Mouse (Mus musculus): ENCODE results near the gene Cpeb1.

Gene Cpeb1

DNA sequence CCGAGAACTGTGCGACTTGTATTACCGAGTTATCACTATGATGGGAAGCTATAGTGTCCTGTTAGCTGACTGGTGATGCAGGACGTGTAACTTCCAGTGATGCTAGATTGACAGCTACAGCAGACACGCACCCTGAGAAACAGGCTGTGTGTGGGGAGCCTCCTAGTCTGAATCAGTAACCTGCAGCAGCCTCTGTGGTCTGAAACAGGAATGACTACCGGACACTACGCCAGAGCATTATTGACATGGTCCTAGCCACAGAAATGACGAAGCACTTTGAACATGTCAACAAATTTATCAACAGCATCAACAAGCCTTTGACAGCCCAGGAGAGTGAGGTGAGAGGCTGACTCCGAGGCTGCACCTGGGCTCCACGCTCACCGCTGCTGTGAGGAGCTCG lies 129.2 kb downstream of the Cpeb1 start:
- DNase-seq: no peak

DNA sequence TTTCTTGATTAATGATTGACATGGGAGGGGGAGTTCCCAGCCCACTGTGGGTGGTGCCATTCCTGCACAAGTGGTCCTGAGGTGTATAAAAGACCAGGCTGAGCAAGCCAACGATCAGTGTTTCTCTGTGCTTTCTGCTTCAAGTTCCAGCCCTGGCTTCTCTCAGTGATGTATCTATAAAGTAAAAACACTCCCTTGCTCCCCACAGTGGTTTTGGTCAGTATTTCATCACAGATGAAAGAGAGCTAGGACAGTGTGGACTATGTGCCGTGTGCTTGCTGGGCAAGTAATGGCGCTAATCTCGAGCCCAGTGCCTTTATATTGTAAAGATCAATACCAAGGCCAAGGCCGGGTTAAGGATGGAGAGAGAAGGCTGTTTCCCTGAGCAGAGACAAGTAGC lies 133.5 kb downstream of the Cpeb1 start:
- DNase-seq: no peak

DNA sequence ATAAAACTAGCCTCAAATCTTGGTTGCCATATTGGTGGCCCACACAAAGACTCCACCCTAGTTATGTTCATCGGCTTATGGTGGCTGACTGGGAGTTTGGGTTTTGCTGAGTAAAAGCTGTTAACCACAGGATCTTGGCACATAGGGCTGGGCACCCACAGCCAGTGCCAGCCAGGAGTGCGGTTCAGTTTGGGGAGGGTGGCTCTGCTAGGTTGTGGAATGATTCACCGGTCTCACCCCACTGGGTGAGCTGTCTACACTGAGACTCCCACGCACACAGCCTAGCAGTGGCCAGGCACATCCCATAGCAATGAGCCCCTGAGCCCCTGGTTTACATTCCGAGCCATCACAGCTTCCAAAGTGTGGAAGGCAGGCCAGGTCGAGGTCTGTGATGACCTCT lies 135.5 kb downstream of the Cpeb1 start:
- DNase-seq: no peak

DNA sequence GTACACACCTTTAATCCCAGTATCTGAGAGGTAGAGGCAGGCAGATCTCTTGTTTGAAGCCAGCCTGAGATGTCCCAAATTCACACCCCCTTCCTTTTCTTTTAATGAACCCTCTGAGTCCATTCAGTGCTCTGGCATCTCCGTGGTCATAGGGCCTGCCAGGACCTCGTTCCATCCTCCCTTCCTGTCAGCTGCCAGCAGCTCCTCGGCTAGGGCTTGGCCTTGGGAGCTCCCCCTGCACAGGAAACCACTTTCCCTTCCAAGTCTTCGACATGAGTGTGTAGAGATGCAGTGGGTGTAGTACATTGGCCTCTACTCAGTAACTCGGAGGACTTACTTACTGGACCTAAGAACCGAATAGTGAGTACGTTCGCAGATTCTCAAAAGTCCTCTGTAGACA lies 139.7 kb downstream of the Cpeb1 start:
- no peak for DNase-seq

DNA sequence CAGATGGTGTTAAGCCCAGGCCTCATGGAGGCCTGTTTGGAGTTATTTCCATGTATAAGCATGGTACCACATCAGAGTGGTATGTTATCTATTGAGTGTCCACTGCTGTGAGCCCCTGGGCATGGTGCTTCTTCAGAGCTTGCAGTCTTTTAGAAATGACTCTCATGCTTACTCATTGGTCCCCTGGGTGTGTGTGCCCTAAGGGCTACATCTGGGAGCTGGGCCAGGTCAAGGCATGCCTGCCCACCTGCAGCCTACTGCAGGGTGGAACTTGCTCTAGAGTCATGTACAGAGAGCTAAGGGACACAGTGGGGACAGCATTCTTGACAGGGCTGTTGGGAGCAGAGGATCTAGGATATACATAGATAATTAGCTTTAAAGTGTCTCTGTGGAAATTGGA lies 143.7 kb downstream of the Cpeb1 start:
- DNase-seq: no peak

DNA sequence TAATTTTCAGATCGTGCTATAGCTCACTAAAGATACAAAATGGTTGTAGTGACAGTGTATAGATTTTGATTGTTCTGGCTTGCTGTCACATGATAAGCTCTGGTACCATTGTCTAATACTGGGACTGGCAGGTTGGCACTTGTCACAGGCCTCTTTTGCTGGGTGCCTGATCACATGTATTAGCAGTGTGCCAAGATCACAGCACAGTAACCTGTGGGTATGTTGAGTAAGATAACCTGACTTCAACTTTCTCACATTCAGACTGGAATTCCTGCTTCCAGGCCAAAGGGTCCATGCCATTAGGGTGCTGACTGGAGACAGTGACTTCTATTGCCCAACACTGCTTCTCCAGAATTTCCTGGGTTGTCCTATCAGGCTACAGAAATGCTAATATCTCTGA lies 144.1 kb downstream of the Cpeb1 start:
- DNase-seq: no peak

DNA sequence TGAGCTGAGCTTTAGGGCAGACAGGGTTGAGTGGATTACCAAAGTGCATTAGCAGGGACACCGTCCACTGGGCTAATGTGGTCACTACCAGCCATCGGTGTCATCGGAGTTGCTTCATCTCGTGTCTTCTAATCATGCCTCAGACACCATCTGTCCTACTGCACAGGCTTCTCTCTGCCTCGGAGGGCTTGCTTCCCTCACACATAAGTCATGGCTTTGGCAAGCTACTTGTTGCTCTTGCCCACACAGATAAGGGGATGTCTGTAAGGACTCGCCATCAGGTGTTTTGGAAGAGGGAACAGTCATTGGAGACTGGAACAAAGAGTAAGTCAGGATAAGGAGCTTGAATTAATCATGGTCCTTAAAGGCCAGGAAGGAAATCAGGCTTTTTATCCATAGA lies 146.0 kb downstream of the Cpeb1 start:
- no peak for DNase-seq

DNA sequence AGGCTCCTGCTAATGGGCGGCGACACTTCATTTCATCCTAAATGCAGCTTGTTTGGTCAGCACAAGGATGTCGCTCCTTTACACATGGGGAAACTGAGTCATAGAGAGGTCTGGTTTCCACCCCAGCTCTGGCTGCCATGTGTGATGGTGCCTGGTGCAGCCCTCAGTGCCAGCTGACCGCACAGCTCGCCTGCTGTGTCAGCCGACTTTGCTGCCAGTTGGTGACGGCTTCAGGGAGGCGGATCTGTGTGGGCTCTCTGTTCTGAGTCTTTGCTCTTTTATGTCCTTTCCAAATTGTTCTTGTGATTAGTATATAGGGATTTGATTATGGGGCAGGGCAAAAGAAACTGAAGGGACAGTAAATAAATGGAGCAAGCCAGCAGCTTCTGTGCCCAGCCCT lies 147.5 kb downstream of the Cpeb1 start:
- peak in 1 of 2 experiments; percentile 19 for DNase-seq

DNA sequence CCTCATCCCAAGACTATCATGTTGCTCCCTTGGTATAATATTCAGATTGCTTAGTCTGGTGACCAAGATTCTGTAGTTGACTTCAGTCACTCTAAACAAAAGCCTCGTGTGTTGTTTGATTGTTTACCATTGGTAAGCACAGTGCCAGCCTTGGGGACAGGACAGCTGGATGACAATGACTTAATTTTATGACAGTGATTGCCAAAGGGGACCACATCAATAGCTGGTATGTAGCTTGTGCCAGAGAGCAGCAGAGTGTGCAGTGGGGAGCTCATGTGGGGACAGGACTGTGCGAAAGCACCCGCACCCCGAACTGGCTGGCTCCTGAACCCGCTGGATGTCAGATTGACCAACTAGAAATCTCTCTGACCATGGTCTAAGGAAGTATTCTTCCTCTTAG lies 150.6 kb downstream of the Cpeb1 start:
- no peak for DNase-seq

DNA sequence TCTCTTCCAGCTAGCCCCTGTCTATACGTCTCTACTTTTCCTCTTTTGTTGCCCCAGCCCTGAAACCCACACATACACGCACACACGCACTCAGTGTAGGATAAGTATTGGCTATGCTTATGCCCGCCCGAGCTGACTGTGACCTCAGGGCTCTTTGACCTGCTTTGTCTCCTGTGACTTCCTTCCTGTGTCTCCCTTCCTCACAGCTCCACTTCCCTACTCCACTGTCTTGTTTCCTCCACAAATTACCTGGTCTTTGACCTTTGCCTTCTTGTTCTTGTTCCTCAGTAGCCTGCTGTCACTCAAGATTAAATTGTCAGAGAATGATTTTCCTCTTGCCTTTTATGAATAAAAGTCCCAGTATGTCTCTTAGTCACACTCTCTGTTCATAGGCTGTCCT lies 151.2 kb downstream of the Cpeb1 start:
- no peak for DNase-seq

DNA sequence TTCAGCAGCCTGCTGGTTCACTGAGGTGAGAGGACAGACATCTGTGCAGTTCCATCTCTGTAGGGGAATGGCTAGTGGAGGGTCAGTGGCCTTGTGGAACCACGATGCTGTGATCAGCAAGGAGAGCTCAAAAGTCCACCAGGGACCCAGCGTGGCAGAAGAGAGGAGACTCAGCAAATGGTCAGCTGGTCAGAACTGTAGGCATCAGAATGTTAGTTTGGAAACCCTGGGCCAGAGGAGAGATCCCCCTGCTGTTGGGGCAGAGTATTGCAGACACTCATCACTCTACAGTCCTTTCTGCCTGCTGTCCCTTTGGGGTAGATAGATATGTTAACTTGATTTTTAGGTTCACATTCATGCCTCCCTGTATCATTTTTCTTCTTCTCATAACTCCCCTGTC lies 151.6 kb downstream of the Cpeb1 start:
- no peak for DNase-seq

DNA sequence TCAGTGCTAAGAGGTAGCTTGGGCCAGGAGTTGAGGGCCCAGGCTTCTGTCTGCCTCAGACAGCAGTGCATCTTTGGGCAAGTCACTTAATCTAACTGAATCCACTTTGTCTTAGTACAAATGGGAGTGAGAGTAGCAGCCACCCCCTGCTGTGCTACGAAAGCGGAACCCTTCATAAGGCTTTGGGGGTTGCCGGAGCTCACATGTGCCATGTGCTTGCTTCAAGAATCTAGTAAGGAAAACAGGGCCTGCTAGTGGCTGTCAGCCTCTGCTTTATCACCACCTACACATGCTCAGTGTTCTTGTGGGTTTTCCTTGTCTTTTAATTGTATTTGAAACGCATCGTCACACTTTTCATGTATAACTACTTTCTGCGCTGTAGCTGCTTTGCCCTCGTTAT lies 153.9 kb downstream of the Cpeb1 start:
- DNase-seq: no peak

DNA sequence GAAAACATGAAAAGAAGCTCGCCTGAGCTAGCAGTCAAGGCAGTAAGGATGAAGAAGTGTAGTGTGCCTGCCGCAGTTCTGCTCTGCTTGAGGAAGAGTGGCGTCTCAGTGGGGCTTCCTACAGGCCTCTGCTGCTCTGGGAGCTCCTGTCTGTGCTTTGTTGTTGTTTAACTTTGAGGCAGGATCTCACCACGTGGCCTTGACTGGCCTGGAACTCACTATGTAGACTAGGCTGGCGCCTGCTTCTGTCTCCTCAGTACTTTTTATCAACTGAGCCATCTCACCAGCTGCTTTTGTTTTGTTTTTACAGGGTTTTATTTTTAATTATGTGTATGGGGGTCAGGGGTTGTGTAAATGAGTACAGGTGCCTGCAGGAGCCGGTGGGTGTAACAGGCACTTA lies 157.1 kb downstream of the Cpeb1 start:
- DNase-seq: no peak
